Mouse (Mus musculus) neural tube, embryonic 13.5 days (tissue): ENCODE measurements around the gene Rrp15. TPM values are rescaled to one million over a fixed set of nuclear protein-coding genes. Genes with fewer than 3 reads are reported as not detected.
A peak's percentile ranks its signal among the peaks of the same experiment; 100 is the strongest.
"Not testable (repeated sequence)": the region's sequence is repeated elsewhere in the genome, so short reads cannot be mapped to it uniquely, and the experiment has no call there.

Experiments
- ATAC-seq: fragments of 200-750 bp; cut with Nextera tagmentation; 2 replicates; pipeline ENCODE4 v1.8.0; 2017; ENCODE audit warnings: low read depth, mild to moderate bottlenecking, moderate TSS enrichment, moderate library complexity
- H3K27ac ChIP-seq: fragments of 300-500 bp; sonication (generic); replicated peaks from 2 replicates; pipeline ENCODE4 v1.5.1; 2015; ENCODE audit warnings: moderate library complexity, mild to moderate bottlenecking, inconsistent platforms
- H3K27me3 ChIP-seq: fragments of 300-500 bp; sonication (generic); 2 replicates; pipeline ENCODE4 v1.6.1; 2015; ENCODE audit warnings: mild to moderate bottlenecking, inconsistent platforms
- H3K36me3 ChIP-seq: fragments of 300-500 bp; sonication (generic); 2 replicates; pipeline ENCODE4 v1.6.1; 2015; ENCODE audit warnings: mild to moderate bottlenecking, inconsistent platforms
- H3K4me1 ChIP-seq: fragments of 300-500 bp; sonication (generic); replicated peaks from 2 replicates; pipeline ENCODE4 v1.6.1; 2015; ENCODE audit warnings: inconsistent platforms
- H3K4me2 ChIP-seq: fragments of 300-500 bp; sonication (generic); 2 replicates; pipeline ENCODE4 v1.6.1; 2015; ENCODE audit warnings: inconsistent platforms, mild to moderate bottlenecking, moderate library complexity
- H3K4me3 ChIP-seq: fragments of 300-500 bp; sonication (generic); 2 replicates; pipeline ENCODE4 v1.5.1; 2015; ENCODE audit warnings: mild to moderate bottlenecking, inconsistent platforms
- H3K9ac ChIP-seq: fragments of 300-500 bp; sonication (generic); 2 replicates; pipeline ENCODE4 v1.6.1; 2015; ENCODE audit warnings: moderate library complexity, mild to moderate bottlenecking, inconsistent platforms
- H3K9me3 ChIP-seq: fragments of 300-500 bp; sonication (generic); 2 replicates; pipeline ENCODE4 v1.6.1; 2016; ENCODE audit warnings: inconsistent platforms
- WGBS: fragments of 180-500 bp; shearing (Covaris S2); methylation state at CpG from one replicate; pipeline ENCODE4 v1.1.7; 2015; 5-methylcytosine and 5-hydroxymethylcytosine counted together
- polyA plus RNA-seq: library from polyadenylated mRNA; unstranded; fragments of >200 nt; fragmentation: Nextera tagmentation; extraction: Ambion mirVana; gene quantifications from 2 replicates; pipeline ENCODE4 v1.2.1, GENCODE M21; 2015

Rrp15 gene
- polyA plus RNA-seq: 36.2 and 36.6 TPM in 2 replicates

- under 1% methylated on average over 46 of the region's 46 CpGs for WGBS
- ATAC-seq: peak; percentile 93
- H3K4me2 ChIP-seq: peak within 1 kb of the TSS; percentile 93
- H3K9ac ChIP-seq: peak within 1 kb of the TSS; percentile 84
- no peaks in the 10 kb centered on the region for H3K27me3 ChIP-seq
- H3K4me1 ChIP-seq: peaks cover 25% of the 10 kb centered on the region
- H3K9me3 ChIP-seq: no peaks in the 10 kb centered on the region
- peak within 1 kb of the TSS; percentile 68 for H3K4me3 ChIP-seq
- H3K36me3 ChIP-seq: no peaks in the 10 kb centered on the region
- peak within 1 kb of the TSS; percentile 88 for H3K27ac ChIP-seq
These were observed at the start of gene Rrp15 for GRCm38 (mm10) chr1:186748724-186749653. Gene Rrp15 (minus strand): TSS chr1:186749358.

GRCm38 (mm10) chr1:186797991-186798390, 48.8 kb upstream of the Rrp15 start:
- Histone ChIP-seq H3K9ac (no peak overlapping the region), H3K4me1 (0 out of 2 replicates have a peak, but pooled peaks cover 6% of the 10 kb centered on the region), H3K4me3 (no peak overlapping the region), H3K27me3 (no peaks in the 10 kb centered on the region), H3K36me3 (no peaks in the 10 kb centered on the region), H3K27ac (0 out of 2 replicates have a peak overlapping the region, but pooled peaks have one; percentile 23), H3K9me3 (no peaks in the 10 kb centered on the region), H3K4me2 (no peak overlapping the region)
- 22% methylated on average over 6 of the region's 6 CpGs for WGBS
- no peak for ATAC-seq

- Histone ChIP-seq H3K4me1 (no peaks in the 10 kb centered on the region), H3K27me3 (no peaks in the 10 kb centered on the region), H3K36me3 (no peaks in the 10 kb centered on the region), H3K9ac (no peak overlapping the region), H3K27ac (no peak overlapping the region), H3K9me3 (no peaks in the 10 kb centered on the region), H3K4me3 (no peak overlapping the region), H3K4me2 (no peak overlapping the region)
- 94% methylated on average over 4 of the region's 4 CpGs for WGBS
- no peak for ATAC-seq
These were observed 36.2 kb upstream of the Rrp15 start for GRCm38 (mm10) chr1:186785359-186785758.

GRCm38 (mm10) chr1:186780826-186781225, 31.7 kb upstream of the Rrp15 start:
- Histone ChIP-seq H3K27ac (no peak overlapping the region), H3K9me3 (0 out of 2 replicates have a peak, but pooled peaks cover 3% of the 10 kb centered on the region), H3K4me1 (no peaks in the 10 kb centered on the region), H3K9ac (no peak overlapping the region), H3K4me2 (no peak overlapping the region), H3K27me3 (no peaks in the 10 kb centered on the region), H3K36me3 (no peaks in the 10 kb centered on the region), H3K4me3 (no peak overlapping the region)
- no peak for ATAC-seq
- WGBS: 70% methylated on average over 2 of the region's 2 CpGs

GRCm38 (mm10) chr1:186773124-186773523, 24.0 kb upstream of the Rrp15 start:
- H3K9me3 ChIP-seq: 0 out of 2 replicates have a peak, but pooled peaks cover 3% of the 10 kb centered on the region
- no peak overlapping the region for H3K4me3 ChIP-seq
- H3K4me1 ChIP-seq: no peaks in the 10 kb centered on the region
- ATAC-seq: no peak
- H3K9ac ChIP-seq: no peak overlapping the region
- H3K36me3 ChIP-seq: no peaks in the 10 kb centered on the region
- no peak overlapping the region for H3K27ac ChIP-seq
- H3K27me3 ChIP-seq: no peaks in the 10 kb centered on the region
- 80% methylated on average over 3 of the region's 3 CpGs for WGBS
- no peak overlapping the region for H3K4me2 ChIP-seq

GRCm38 (mm10) chr1:186772547-186773077, 23.5 kb upstream of the Rrp15 start:
- H3K4me2 ChIP-seq: no peak overlapping the region
- no peak overlapping the region for H3K27ac ChIP-seq
- no peak overlapping the region for H3K9ac ChIP-seq
- H3K9me3 ChIP-seq: 0 out of 2 replicates have a peak, but pooled peaks cover 3% of the 10 kb centered on the region
- no peaks in the 10 kb centered on the region for H3K4me1 ChIP-seq
- no peaks in the 10 kb centered on the region for H3K36me3 ChIP-seq
- ATAC-seq: no peak
- WGBS: 75% methylated on average over 8 of the region's 8 CpGs
- no peak overlapping the region for H3K4me3 ChIP-seq
- H3K27me3 ChIP-seq: no peaks in the 10 kb centered on the region

- Histone ChIP-seq H3K4me1 (no peaks in the 10 kb centered on the region), H3K4me2 (no peak overlapping the region), H3K36me3 (no peaks in the 10 kb centered on the region), H3K9me3 (0 out of 2 replicates have a peak, but pooled peaks cover 3% of the 10 kb centered on the region), H3K9ac (no peak overlapping the region), H3K27me3 (no peaks in the 10 kb centered on the region), H3K27ac (no peak overlapping the region), H3K4me3 (no peak overlapping the region)
- 83% methylated on average over 6 of the region's 6 CpGs for WGBS
- ATAC-seq: no peak
These were observed 22.8 kb upstream of the Rrp15 start for GRCm38 (mm10) chr1:186772005-186772404.

GRCm38 (mm10) chr1:186770659-186771058, 21.5 kb upstream of the Rrp15 start:
- no peaks in the 10 kb centered on the region for H3K4me1 ChIP-seq
- no peak overlapping the region for H3K9ac ChIP-seq
- no peaks in the 10 kb centered on the region for H3K36me3 ChIP-seq
- no peak overlapping the region for H3K27ac ChIP-seq
- no peaks in the 10 kb centered on the region for H3K9me3 ChIP-seq
- H3K4me2 ChIP-seq: no peak overlapping the region
- no peaks in the 10 kb centered on the region for H3K27me3 ChIP-seq
- 74% methylated on average over 5 of the region's 5 CpGs for WGBS
- no peak overlapping the region for H3K4me3 ChIP-seq
- ATAC-seq: no peak

- Histone ChIP-seq H3K36me3 (no peaks in the 10 kb centered on the region), H3K27me3 (no peaks in the 10 kb centered on the region), H3K9me3 (no peaks in the 10 kb centered on the region), H3K9ac (no peak overlapping the region), H3K27ac (no peak overlapping the region), H3K4me1 (no peaks in the 10 kb centered on the region), H3K4me3 (no peak overlapping the region), H3K4me2 (no peak overlapping the region)
- 81% methylated on average over 1 of the region's 1 CpGs for WGBS
- ATAC-seq: no peak
These were observed 19.2 kb upstream of the Rrp15 start for GRCm38 (mm10) chr1:186768392-186768791.

- not testable (repeated sequence) for H3K4me2 ChIP-seq, ATAC-seq, H3K4me3 ChIP-seq, H3K9me3 ChIP-seq, H3K9ac ChIP-seq, H3K27me3 ChIP-seq, H3K27ac ChIP-seq, H3K4me1 ChIP-seq, H3K36me3 ChIP-seq
- WGBS: 58% methylated on average over 6 of the region's 6 CpGs
These were observed 14.3 kb upstream of the Rrp15 start for GRCm38 (mm10) chr1:186763451-186763850.

GRCm38 (mm10) chr1:186749675-186750283, 621 bp upstream of the Rrp15 start:
- no peaks in the 10 kb centered on the region for H3K27me3 ChIP-seq
- ATAC-seq: peak; percentile 69
- peak overlapping the region; percentile 88 for H3K27ac ChIP-seq
- WGBS: 38% methylated on average over 10 of the region's 10 CpGs
- peak overlapping the region; percentile 93 for H3K4me2 ChIP-seq
- peaks cover 25% of the 10 kb centered on the region for H3K4me1 ChIP-seq
- H3K4me3 ChIP-seq: peak overlapping the region; percentile 68
- peak overlapping the region; percentile 84 for H3K9ac ChIP-seq
- no peaks in the 10 kb centered on the region for H3K9me3 ChIP-seq
- no peaks in the 10 kb centered on the region for H3K36me3 ChIP-seq

GRCm38 (mm10) chr1:186739828-186740227, 9.3 kb downstream of the Rrp15 start:
- H3K27ac ChIP-seq: no peak overlapping the region
- no peaks in the 10 kb centered on the region for H3K9me3 ChIP-seq
- H3K4me1 ChIP-seq: 0 out of 2 replicates have a peak, but pooled peaks cover 4% of the 10 kb centered on the region
- ATAC-seq: no peak
- no peaks in the 10 kb centered on the region for H3K27me3 ChIP-seq
- H3K36me3 ChIP-seq: peaks cover 40% of the 10 kb centered on the region
- 91% methylated on average over 7 of the region's 7 CpGs for WGBS
- H3K4me3 ChIP-seq: no peak overlapping the region
- H3K9ac ChIP-seq: no peak overlapping the region
- no peak overlapping the region for H3K4me2 ChIP-seq
